Mouse (Mus musculus) natural killer cell, adult 2 months (primary cell): ENCODE measurements at regions not wholly inside any gene's neighbourhood (a gene's known extent, or its start where the extent isn't known, plus 50 kb on each side); places are given as distances from the start of the nearest gene placed in this dataset.
"Not testable (repeated sequence)": the region's sequence is repeated elsewhere in the genome, so short reads cannot be mapped to it uniquely, and the experiment has no call there.

Source experiments
- DNase-seq, 2 experiments: peaks; one replicate each; pipeline ENCODE4 v3.0.0; 2022; ENCODE audit warnings: low spot score in 2 of 2

GRCm38 (mm10) chr1:194437301-194437700, 180.7 kb upstream of the Plxna2 start:
- no peak for DNase-seq

GRCm38 (mm10) chr1:194435060-194435459, 183.0 kb upstream of the Plxna2 start:
- no peak for DNase-seq

- no peak for DNase-seq
Measured at GRCm38 (mm10) chr1:194428586-194428985, 189.4 kb upstream of the Plxna2 start.

- DNase-seq, result no peak
Measured at GRCm38 (mm10) chr1:194426293-194426692, 191.7 kb upstream of the Plxna2 start.

- DNase-seq, result no peak
Measured at GRCm38 (mm10) chr1:194424201-194424600, 193.8 kb upstream of the Plxna2 start.

- no peak for DNase-seq
Measured at GRCm38 (mm10) chr1:194412193-194412592, 205.8 kb upstream of the Plxna2 start.

GRCm38 (mm10) chr1:194411788-194412187, 206.2 kb upstream of the Plxna2 start:
- no peak for DNase-seq

GRCm38 (mm10) chr1:194399281-194399680, 218.7 kb upstream of the Plxna2 start:
- DNase-seq, result no peak

- DNase-seq, result no peak
Measured at GRCm38 (mm10) chr1:194396754-194397460, 221.1 kb upstream of the Plxna2 start.

GRCm38 (mm10) chr1:194393720-194394119, 224.3 kb upstream of the Plxna2 start:
- DNase-seq, result no peak

GRCm38 (mm10) chr1:194390202-194390601, 227.8 kb upstream of the Plxna2 start:
- DNase-seq, result no peak

GRCm38 (mm10) chr1:194378135-194378534, 239.9 kb upstream of the Plxna2 start:
- DNase-seq, result no peak

GRCm38 (mm10) chr1:194373511-194373910, 244.5 kb upstream of the Plxna2 start:
- not testable (repeated sequence) for DNase-seq

- DNase-seq, result no peak
Measured at GRCm38 (mm10) chr1:194363917-194364316, 254.1 kb upstream of the Plxna2 start.

- DNase-seq, result no peak
Measured at GRCm38 (mm10) chr1:194363129-194363768, 254.8 kb upstream of the Plxna2 start.

GRCm38 (mm10) chr1:194362298-194362697, 255.7 kb upstream of the Plxna2 start:
- no peak for DNase-seq

- no peak for DNase-seq
Measured at GRCm38 (mm10) chr1:194361316-194361715, 256.7 kb upstream of the Plxna2 start.

- no peak for DNase-seq
Measured at GRCm38 (mm10) chr1:194354332-194355120, 263.5 kb upstream of the Plxna2 start.

- DNase-seq, result no peak
Measured at GRCm38 (mm10) chr1:194345304-194346033, 272.5 kb upstream of the Plxna2 start.

GRCm38 (mm10) chr1:194342568-194342967, 275.4 kb upstream of the Plxna2 start:
- no peak for DNase-seq

GRCm38 (mm10) chr1:194341758-194342157, 276.3 kb upstream of the Plxna2 start:
- no peak for DNase-seq
